Mouse (Mus musculus): ENCODE results near the gene Zfp354a. TPM values are rescaled to one million over a fixed set of nuclear protein-coding genes. Genes with fewer than 3 reads are reported as not detected.

The Zfp354a gene
- polyA plus RNA-seq (2012; rRNA removed) = 0.85 and 1.2 TPM in 2 replicates

DNA sequence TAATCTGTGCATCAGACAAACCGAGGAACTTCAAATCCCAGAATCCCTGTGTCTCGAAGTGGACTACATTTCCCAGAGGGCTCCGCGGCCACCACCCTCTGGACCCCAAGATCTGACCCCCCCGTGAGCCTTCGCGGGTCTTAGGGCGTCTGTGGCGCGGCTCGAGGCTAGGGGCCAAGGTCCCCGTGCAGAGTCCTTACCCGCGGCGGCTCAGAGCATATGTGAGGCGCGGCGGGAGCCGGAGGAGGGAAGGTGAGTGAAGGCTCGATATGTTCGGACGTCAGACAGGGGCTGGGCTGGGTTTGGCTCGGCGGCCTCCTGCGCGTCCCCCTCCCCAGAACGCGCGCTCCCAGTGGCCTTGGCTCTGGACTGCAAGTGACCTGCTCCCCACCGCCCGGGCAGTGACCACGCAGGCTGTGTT is at the start of gene Zfp354a:
Gene Zfp354a (plus strand): TSS at position 107 of the 421 bp plus-strand sequence.

DNA sequence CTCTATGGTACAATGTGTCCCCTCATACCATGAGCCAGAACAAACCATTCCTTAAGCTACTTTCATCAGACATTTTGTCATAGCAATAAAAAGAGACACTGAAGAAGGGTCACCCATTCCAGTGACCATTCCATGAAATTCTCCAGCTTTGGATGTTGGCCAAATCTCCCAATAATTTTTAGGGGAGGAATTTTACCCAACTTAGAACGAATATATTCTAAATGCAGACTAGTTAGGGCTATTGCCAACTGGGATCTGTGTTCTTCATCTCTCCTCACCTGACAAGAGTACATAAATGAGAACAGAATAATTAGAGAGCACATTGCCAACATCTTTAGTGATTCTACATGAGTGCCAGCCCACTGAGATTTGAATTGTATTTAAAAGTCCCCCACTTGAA is 45.1 kb upstream of the Zfp354a start, which contains the start of gene Olfr54:
Gene Olfr54 (plus strand): TSS at position 301 of the 400 bp plus-strand sequence.

DNA sequence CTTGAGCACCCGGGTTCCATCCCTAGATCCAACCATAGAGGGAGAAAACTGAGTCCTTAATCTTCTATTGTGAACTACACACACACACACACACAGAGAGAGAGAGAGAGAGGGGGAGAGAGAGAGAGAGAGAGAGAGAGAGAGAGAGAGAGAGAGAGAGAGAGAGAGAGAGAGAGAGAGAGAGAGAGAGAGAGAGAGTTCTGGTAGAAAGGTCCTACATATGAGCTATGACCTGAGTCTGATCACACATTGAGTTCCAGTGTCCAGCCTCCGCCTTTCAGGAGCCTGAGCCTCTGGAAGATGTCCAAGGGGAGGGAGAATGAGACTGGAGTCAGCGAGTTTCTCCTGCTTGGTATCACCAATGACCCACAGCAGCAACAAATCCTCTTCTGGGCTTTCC is 11.2 kb upstream of the Zfp354a start, which contains the start of gene Olfr1375:
Gene Olfr1375 (plus strand): TSS at position 301 of the 400 bp plus-strand sequence.

Other genes starting within 250 kb of the Zfp354a start
- 0.40 and 0.54 TPM in 2 replicates for gene Zfp354c, start 231.5 kb upstream of the Zfp354a start, polyA plus RNA-seq (2012; rRNA removed)
- gene Zfp879, start 217.7 kb upstream of the Zfp354a start, polyA plus RNA-seq (2012; rRNA removed) = 0.08 and 0.09 TPM in 2 replicates
- 0.05 and 0.12 TPM in 2 replicates for gene Grm6, start 208.6 kb upstream of the Zfp354a start, polyA plus RNA-seq (2012; rRNA removed)
- gene Zfp454, start 171.6 kb upstream of the Zfp354a start, polyA plus RNA-seq (2012; rRNA removed) = 0.31 and 0.41 TPM in 2 replicates
- gene Zfp2, start 143.1 kb upstream of the Zfp354a start, polyA plus RNA-seq (2012; rRNA removed) = 0.63 and 0.84 TPM in 2 replicates
- 0.06 and 0.15 TPM in 2 replicates for gene Zfp354b, start 127.6 kb upstream of the Zfp354a start, polyA plus RNA-seq (2012; rRNA removed)
- gene 4933414I15Rik, start 115.5 kb upstream of the Zfp354a start, polyA plus RNA-seq (2012; rRNA removed) = not detected in 2 replicates
- gene Prop1, start 105.5 kb upstream of the Zfp354a start, polyA plus RNA-seq (2012; rRNA removed) = 0.02 TPM in 1 of 2 replicates, not detected in the other
- gene Olfr1378, start 92.7 kb upstream of the Zfp354a start, polyA plus RNA-seq (2012; rRNA removed) = not detected in 2 replicates
- not detected in 2 replicates for gene Olfr1377, start 77.3 kb upstream of the Zfp354a start, polyA plus RNA-seq (2012; rRNA removed)
- gene Olfr51, start 55.7 kb upstream of the Zfp354a start, polyA plus RNA-seq (2012; rRNA removed) = not detected in 2 replicates
- gene Olfr54, start 45.0 kb upstream of the Zfp354a start, polyA plus RNA-seq (2012; rRNA removed) = not detected in 2 replicates
- gene Olfr1375, start 11.1 kb upstream of the Zfp354a start, polyA plus RNA-seq (2012; rRNA removed) = not detected in 2 replicates
- not detected in 2 replicates for gene Gm12569, start 161.2 kb downstream of the Zfp354a start, polyA plus RNA-seq (2012; rRNA removed)
- 53.6 and 58.3 TPM in 2 replicates for gene Clk4, start 202.5 kb downstream of the Zfp354a start, polyA plus RNA-seq (2012; rRNA removed)
- 0.21 and 0.26 TPM in 2 replicates for gene BC049762, start 203.8 kb downstream of the Zfp354a start, polyA plus RNA-seq (2012; rRNA removed)
- 0.10 and 0.27 TPM in 2 replicates for gene Col23a1, start 230.7 kb downstream of the Zfp354a start, polyA plus RNA-seq (2012; rRNA removed)

All from liver, embryonic 14 days (tissue).